Comparison of ENCODE assay signal across 19 mouse cellular contexts in genomic region chr1:106464726-106465125, GRCm38 (mm10).
DNase-seq lines count a peak whose midpoint lies in the region; ATAC-seq lines count a peak whose summit lies in the region.
"Had no signal": no experiment of that assay in that cellular context is flagged by ENCODE, and none has a peak within 500 bp of the region (broad histone marks: within the 10 kb centered on the region; RNA-seq: fewer than 3 reads in every experiment).

No protein-coding gene starts in this region.

- H3K27ac ChIP-seq in heart, embryonic 10.5 days: 0 out of 2 replicates have a peak overlapping the region, but pooled peaks have one; percentile 52
- no peak overlapping the region for H3K27ac ChIP-seq in midbrain, embryonic 10.5 days (replicated peaks)
- H3K27ac ChIP-seq in neural tube, embryonic 13.5 days (replicated peaks): no peak overlapping the region
- H3K27ac ChIP-seq: heart, embryonic 15.5 days; hindbrain, embryonic 10.5 days; limb, embryonic 10.5 days; stomach, embryonic 15.5 days had no signal

- H3K9ac ChIP-seq in neural tube, embryonic 13.5 days: no peak overlapping the region
- H3K9ac ChIP-seq: heart, embryonic 15.5 days; lung, embryonic 14.5 days; stomach, embryonic 15.5 days had no signal

- H3K4me1 ChIP-seq in heart, embryonic 10.5 days: no peaks in the 10 kb centered on the region
- H3K4me1 ChIP-seq in midbrain, embryonic 10.5 days: peaks cover 20% of the 10 kb centered on the region
- peaks cover 20% of the 10 kb centered on the region for H3K4me1 ChIP-seq in neural tube, embryonic 13.5 days (replicated peaks)
- H3K4me1 ChIP-seq: heart, embryonic 15.5 days; limb, embryonic 10.5 days; stomach, embryonic 15.5 days had no signal

- no peaks in the 10 kb centered on the region for H3K27me3 ChIP-seq in heart, embryonic 10.5 days (ENCODE audit: insufficient read depth, poor library complexity, severe bottlenecking)
- H3K27me3 ChIP-seq in midbrain, embryonic 10.5 days (ENCODE audit: low read depth, poor library complexity, severe bottlenecking): no peaks in the 10 kb centered on the region
- H3K27me3 ChIP-seq in neural tube, embryonic 13.5 days: no peaks in the 10 kb centered on the region
- H3K27me3 ChIP-seq: CH12.LX; heart, embryonic 15.5 days; stomach, embryonic 15.5 days had no signal

- ATAC-seq in neural tube, embryonic 13.5 days (ENCODE audit: low read depth): peak; percentile 52; the same call in 1 of the 2 replicates
- ATAC-seq in frontal cortex, adult (ENCODE audit: low TSS enrichment): no peak
- no peak for ATAC-seq in activated CD4-positive, CD25-positive, alpha-beta regulatory T cell, adult 4 months
- ATAC-seq: inflammation-experienced regulatory T-cells, adult 6 months had no signal

- intact Hi-C loops in heart, postnatal 25 days (cut with DNase I): no loop called here

- DNase-seq in heart, embryonic 10.5 days (ENCODE audit: low spot score): no peak
- no peak for DNase-seq in heart, postnatal 25 days (ENCODE audit: low spot score)
- peak; percentile 13 for DNase-seq in embryo, embryonic 9.5 days (ENCODE audit: extremely low spot score)
- DNase-seq in midbrain, embryonic 10.5 days (ENCODE audit: low spot score): peak; percentile 33
- no peak for DNase-seq in layer of hippocampus, postnatal 10 days (ENCODE audit: low spot score in 2 of 2)
- DNase-seq: cerebellum, postnatal 10 days; heart, adult 11 months; lung, embryonic 14.5 days; right cerebral cortex, postnatal 14 days had no signal

- WGBS in heart, embryonic 10.5 days: 49% methylated on average over 2 of the region's 2 CpGs
- 9% methylated on average over 2 of the region's 2 CpGs for WGBS in midbrain, embryonic 10.5 days
- 17% methylated on average over 2 of the region's 2 CpGs for WGBS in neural tube, embryonic 13.5 days

- no peak overlapping the region for H3K4me3 ChIP-seq in heart, embryonic 10.5 days
- no peak overlapping the region for H3K4me3 ChIP-seq in midbrain, embryonic 10.5 days
- no peak overlapping the region for H3K4me3 ChIP-seq in neural tube, embryonic 13.5 days
- H3K4me3 ChIP-seq: heart, embryonic 15.5 days; hindbrain, embryonic 10.5 days; limb, embryonic 10.5 days; stomach, embryonic 15.5 days had no signal

- no peaks in the 10 kb centered on the region for H3K36me3 ChIP-seq in heart, embryonic 10.5 days
- no peaks in the 10 kb centered on the region for H3K36me3 ChIP-seq in midbrain, embryonic 10.5 days
- H3K36me3 ChIP-seq in neural tube, embryonic 13.5 days: no peaks in the 10 kb centered on the region
- H3K36me3 ChIP-seq: heart, embryonic 15.5 days; hindbrain, embryonic 10.5 days; limb, embryonic 10.5 days; stomach, embryonic 15.5 days had no signal

- no peaks in the 10 kb centered on the region for H3K9me3 ChIP-seq in heart, embryonic 10.5 days
- no peaks in the 10 kb centered on the region for H3K9me3 ChIP-seq in midbrain, embryonic 10.5 days (replicated peaks)
- H3K9me3 ChIP-seq in neural tube, embryonic 13.5 days: no peaks in the 10 kb centered on the region
- H3K9me3 ChIP-seq: heart, embryonic 15.5 days; hindbrain, embryonic 10.5 days; limb, embryonic 10.5 days; stomach, embryonic 15.5 days had no signal

- no peak overlapping the region for H3K4me2 ChIP-seq in neural tube, embryonic 13.5 days
- H3K4me2 ChIP-seq: heart, embryonic 15.5 days; liver, embryonic 11.5 days; lung, embryonic 14.5 days; stomach, embryonic 15.5 days had no signal

Comparison
In these comparisons a context has a peak if more than half of its experiments do, and no peak if none do; other contexts are left out.
1. DNase-seq: peak in embryo, embryonic 9.5 days (single experiment) and midbrain, embryonic 10.5 days (single experiment); none in heart, embryonic 10.5 days (single experiment), heart, postnatal 25 days (single experiment) and layer of hippocampus, postnatal 10 days (0 of 2).